Mouse (Mus musculus) heart, embryonic 10.5 days (tissue): ENCODE data around the gene Fam166b. TPM values are rescaled to one million over a fixed set of nuclear protein-coding genes. Genes with fewer than 3 reads are reported as not detected.

ENCODE experiments used
- DNase-seq: peaks from one replicate; pipeline ENCODE4 v3.0.0-alpha.2; 2017; ENCODE audit warnings: low spot score
- H3K27ac ChIP-seq: fragments of 300-500 bp; sonication (generic); 2 replicates; pipeline ENCODE4 v1.5.1; 2016; ENCODE audit warnings: mild to moderate bottlenecking
- H3K27me3 ChIP-seq: fragments of 300-500 bp; sonication (generic); 2 replicates; pipeline ENCODE4 v1.6.1; 2016; ENCODE audit warnings: mild to moderate bottlenecking; ENCODE audit not compliant: poor library complexity, insufficient read depth, severe bottlenecking
- H3K36me3 ChIP-seq: fragments of 300-500 bp; sonication (generic); 2 replicates; pipeline ENCODE4 v1.6.1; 2016; ENCODE audit warnings: mild to moderate bottlenecking, moderate library complexity
- H3K4me1 ChIP-seq: fragments of 300-500 bp; sonication (generic); 2 replicates; pipeline ENCODE4 v1.6.1; 2016; ENCODE audit warnings: mild to moderate bottlenecking
- H3K4me3 ChIP-seq: fragments of 300-500 bp; sonication (generic); 2 replicates; pipeline ENCODE4 v1.5.1; 2016; ENCODE audit warnings: mild to moderate bottlenecking, moderate library complexity
- H3K9me3 ChIP-seq: fragments of 300-500 bp; sonication (generic); 2 replicates; pipeline ENCODE4 v1.6.1; 2016; ENCODE audit warnings: mild to moderate bottlenecking, moderate library complexity
- WGBS: fragments of 180-500 bp; shearing (Covaris S2); methylation state at CpG from one replicate; pipeline ENCODE4 v1.1.7; 2016; 5-methylcytosine and 5-hydroxymethylcytosine counted together
- polyA plus RNA-seq: library from polyadenylated mRNA; unstranded; fragments of >200 nt; fragmentation: Nextera tagmentation; extraction: Ambion mirVana; gene quantifications from 2 replicates; pipeline ENCODE4 v1.2.1, GENCODE M21; 2016

Fam166b gene
- polyA plus RNA-seq, 1 experiment from 2014 or later, result not detected

- DNase-seq, result no peak
- WGBS, result 54% methylated on average over 10 of the region's 10 CpGs
- H3K27me3 ChIP-seq, result peaks cover 25% of the 10 kb centered on the region
- H3K4me3 ChIP-seq, result peak overlapping the region; percentile 80
- peaks cover 18% of the 10 kb centered on the region for H3K4me1 ChIP-seq
- H3K36me3 ChIP-seq, result 0 out of 2 replicates have a peak, but pooled peaks cover 3% of the 10 kb centered on the region
- H3K9me3 ChIP-seq, result no peaks in the 10 kb centered on the region
- H3K27ac ChIP-seq, result no peak overlapping the region
These were observed 48.0 kb downstream of the Fam166b start for GRCm38 (mm10) chr4:43380951-43381350.

- 87% methylated on average over 6 of the region's 6 CpGs for WGBS
- no peak for DNase-seq
- H3K36me3 ChIP-seq, result 0 out of 2 replicates have a peak, but pooled peaks cover 2% of the 10 kb centered on the region
- no peak overlapping the region for H3K27ac ChIP-seq
- no peak overlapping the region for H3K4me3 ChIP-seq
- peaks cover 18% of the 10 kb centered on the region for H3K4me1 ChIP-seq
- H3K9me3 ChIP-seq, result no peaks in the 10 kb centered on the region
- H3K27me3 ChIP-seq, result peaks cover 25% of the 10 kb centered on the region
These were observed 49.3 kb downstream of the Fam166b start for GRCm38 (mm10) chr4:43379601-43380000.

Other genes starting within 250 kb of the Fam166b start
- gene Atp8b5, start 162.0 kb downstream of the Fam166b start, polyA plus RNA-seq, result 0.10 and 0.46 TPM in 2 replicates
- 9.9 and 11.2 TPM in 2 replicates for gene Rusc2, start 47.2 kb downstream of the Fam166b start, polyA plus RNA-seq
- 5.0 and 6.3 TPM in 2 replicates for gene Tesk1, start 12.8 kb upstream of the Fam166b start, polyA plus RNA-seq
- gene Cd72, start 25.5 kb upstream of the Fam166b start, polyA plus RNA-seq, result 0.70 and 1.4 TPM in 2 replicates
- gene Sit1, start 54.6 kb upstream of the Fam166b start, polyA plus RNA-seq, result not detected in 2 replicates
- gene Ccdc107, start 63.8 kb upstream of the Fam166b start, polyA plus RNA-seq, result 67.2 and 71.7 TPM in 2 replicates
- gene Arhgef39, start 70.6 kb upstream of the Fam166b start, polyA plus RNA-seq, result 39.9 and 40.1 TPM in 2 replicates
- 1.4 and 1.7 TPM in 2 replicates for gene Car9, start 77.8 kb upstream of the Fam166b start, polyA plus RNA-seq
- 135 and 142 TPM in 2 replicates for gene Tpm2, start 94.6 kb upstream of the Fam166b start, polyA plus RNA-seq
- gene Creb3, start 133.2 kb upstream of the Fam166b start, polyA plus RNA-seq, result 63.8 and 68.8 TPM in 2 replicates
- gene Tln1, start 133.6 kb upstream of the Fam166b start, polyA plus RNA-seq, result 82.7 and 99.6 TPM in 2 replicates
- gene Rgp1, start 149.6 kb upstream of the Fam166b start, polyA plus RNA-seq, result 20.9 and 29.7 TPM in 2 replicates
- 22.8 and 27.6 TPM in 2 replicates for gene Gba2, start 149.7 kb upstream of the Fam166b start, polyA plus RNA-seq
- gene Msmp, start 155.4 kb upstream of the Fam166b start, polyA plus RNA-seq, result 1.6 and 1.8 TPM in 2 replicates
- 5.5 and 5.6 TPM in 2 replicates for gene Npr2, start 202.8 kb upstream of the Fam166b start, polyA plus RNA-seq
- gene Spag8, start 224.5 kb upstream of the Fam166b start, polyA plus RNA-seq, result 0.63 and 2.0 TPM in 2 replicates
- gene Hint2, start 227.3 kb upstream of the Fam166b start, polyA plus RNA-seq, result 101 and 117 TPM in 2 replicates
- 2.7 and 3.3 TPM in 2 replicates for gene Tmem8b, start 239.8 kb upstream of the Fam166b start, polyA plus RNA-seq
- gene Fam221b, start 240.0 kb upstream of the Fam166b start, polyA plus RNA-seq, result 1.7 and 1.9 TPM in 2 replicates